Mouse (Mus musculus) G1E (cell line): Measurements from ENCODE around the gene Tsc22d3. TPM values are rescaled to one million over a fixed set of nuclear protein-coding genes. Genes with fewer than 3 reads are reported as not detected.
"Not testable (repeated sequence)": the region's sequence is repeated elsewhere in the genome, so short reads cannot be mapped to it uniquely, and the experiment has no call there.

ENCODE experiments used
- ATAC-seq: 2 replicates; pipeline ENCODE4 v1.8.0; 2016; ENCODE audit warnings: mild to moderate bottlenecking; ENCODE audit not compliant: insufficient number of reproducible peaks, poor library complexity, low FRiP score, severe bottlenecking; ENCODE audit errors: extremely low read depth
- DNase-seq: peaks from one replicate; pipeline ENCODE4 v3.0.0; 2012; ENCODE audit warnings: low spot score
- H3K27me3 ChIP-seq: 2 replicates; pipeline ENCODE4 v1.6.1; 2012; ENCODE audit warnings: mild to moderate bottlenecking, low read length, inconsistent platforms; ENCODE audit not compliant: insufficient read depth
- H3K36me3 ChIP-seq: replicated peaks from 2 replicates; pipeline ENCODE3; 2012; ENCODE audit warnings: mild to moderate bottlenecking, inconsistent platforms
- H3K4me1 ChIP-seq: 2 replicates; pipeline ENCODE4 v1.6.1; 2012; ENCODE audit warnings: low read depth, low read length, inconsistent platforms, mixed read lengths; ENCODE audit not compliant: insufficient read depth
- H3K4me3 ChIP-seq: 2 replicates; pipeline ENCODE4 v1.5.1; 2012; ENCODE audit warnings: low read depth, mild to moderate bottlenecking, inconsistent platforms, low read length, moderate library complexity, mixed read lengths
- H3K9me3 ChIP-seq: replicated peaks from 2 replicates; pipeline ENCODE4 v1.6.1; 2012; ENCODE audit warnings: inconsistent platforms
- CTCF ChIP-seq: IDR thresholded peaks from 2 replicates; pipeline ENCODE4 v1.5.1; 2012; ENCODE audit warnings: low read depth, low read length, inconsistent platforms, mixed read lengths
- GATA1 ChIP-seq: IDR thresholded peaks from 2 replicates; pipeline ENCODE4 v1.6.1; 2012; ENCODE audit warnings: borderline replicate concordance, low read length, inconsistent platforms, mixed read lengths
- GATA2 ChIP-seq: IDR thresholded peaks from 2 replicates; pipeline ENCODE4 v1.6.1; 2012; ENCODE audit warnings: low read depth, low read length, inconsistent platforms, borderline replicate concordance
- POLR2AphosphoS5 ChIP-seq: IDR thresholded peaks from 2 replicates; pipeline ENCODE4 v1.6.1; 2012; ENCODE audit warnings: low read depth, low read length, inconsistent platforms; ENCODE audit not compliant: insufficient replicate concordance
- TAL1 ChIP-seq: conservative IDR thresholded peaks from 2 replicates; pipeline ENCODE4 v1.6.1; 2012; ENCODE audit warnings: low read depth, low read length, inconsistent platforms, mixed read lengths
- polyA plus RNA-seq: library from polyadenylated mRNA; stranded (reverse); fragments of >175 nt; gene quantifications from 2 replicates; pipeline ENCODE4 v1.2.3, GENCODE M21; 2012
- total RNA-seq, 2 experiments: library from RNA; stranded (forward) in 1 of 2; stranded (reverse) in 1 of 2; fragments of 200-1000 nt in 1 of 2; fragments of >200 nt in 1 of 2; fragmentation: Nextera tagmentation in 1 of 2; gene quantifications; 2 replicates each; pipeline ENCODE4 v1.2.3; 2014 to 2017

The Tsc22d3 gene
- total and polyA plus RNA-seq, 3 experiments: 44.5 to 93.8 (median 52.5) TPM

GRCm38 (mm10) chrX:140540500-140541114 is 59.9 kb downstream of the Tsc22d3 start:
- Histone ChIP-seq H3K27me3 (no peaks in the 10 kb centered on the region), H3K4me3 (peak overlapping the region; percentile 64; the same call in 1 of the 2 replicates), H3K9me3 (no peaks in the 10 kb centered on the region), H3K4me1 (peaks cover 48% of the 10 kb centered on the region), H3K36me3 (peaks cover 18% of the 10 kb centered on the region)
- no peak for TF ChIP-seq GATA2
- no peak for TF ChIP-seq POLR2AphosphoS5
- ATAC-seq (no peak), DNase-seq (no peak)

GRCm38 (mm10) chrX:140539831-140540230 is 60.6 kb downstream of the Tsc22d3 start:
- H3K4me3 ChIP-seq, DNase-seq, ATAC-seq, H3K9me3 ChIP-seq, H3K27me3 ChIP-seq: not testable (repeated sequence)
- Histone ChIP-seq H3K4me1 (peaks cover 46% of the 10 kb centered on the region), H3K36me3 (peaks cover 18% of the 10 kb centered on the region)

GRCm38 (mm10) chrX:140539111-140539680 is 61.3 kb downstream of the Tsc22d3 start:
- Histone ChIP-seq H3K27me3 (no peaks in the 10 kb centered on the region), H3K4me1 (peaks cover 46% of the 10 kb centered on the region), H3K9me3 (no peaks in the 10 kb centered on the region), H3K4me3 (no peak overlapping the region), H3K36me3 (peaks cover 18% of the 10 kb centered on the region)
- DNase-seq: no peak
- TF ChIP-seq POLR2AphosphoS5 (no peak), CTCF (no peak), GATA2 (no peak), TAL1 (no peak), GATA1 (no peak)
- no peak for ATAC-seq

- no peaks in the 10 kb centered on the region for H3K9me3 ChIP-seq
- DNase-seq (no peak), ATAC-seq (no peak)
- peaks cover 44% of the 10 kb centered on the region for H3K4me1 ChIP-seq
- H3K36me3 ChIP-seq: peaks cover 18% of the 10 kb centered on the region
- H3K27me3 ChIP-seq: no peaks in the 10 kb centered on the region
- TF ChIP-seq GATA1 (no peak), GATA2 (no peak), TAL1 (no peak), POLR2AphosphoS5 (no peak), CTCF (no peak)
- no peak overlapping the region for H3K4me3 ChIP-seq
These were observed 61.8 kb downstream of the Tsc22d3 start for GRCm38 (mm10) chrX:140538649-140539048.

- H3K4me1 ChIP-seq: peaks cover 40% of the 10 kb centered on the region
- no peaks in the 10 kb centered on the region for H3K27me3 ChIP-seq
- H3K9me3 ChIP-seq: no peaks in the 10 kb centered on the region
- TF ChIP-seq CTCF: no peak
- no peak for TF ChIP-seq GATA2
- no peak for TF ChIP-seq GATA1
- no peak for TF ChIP-seq POLR2AphosphoS5
- TF ChIP-seq TAL1: no peak
- H3K4me3 ChIP-seq: no peak overlapping the region
- no peak for DNase-seq
- ATAC-seq: peak; percentile 67
- H3K36me3 ChIP-seq: peaks cover 18% of the 10 kb centered on the region
These were observed 62.8 kb downstream of the Tsc22d3 start for GRCm38 (mm10) chrX:140537662-140538061.

GRCm38 (mm10) chrX:140535487-140535886 is 65.0 kb downstream of the Tsc22d3 start:
- TF ChIP-seq GATA1 (no peak), POLR2AphosphoS5 (no peak), GATA2 (no peak), CTCF (no peak), TAL1 (no peak)
- no peak overlapping the region for H3K4me3 ChIP-seq
- peaks cover 6% of the 10 kb centered on the region for H3K36me3 ChIP-seq
- DNase-seq (no peak), ATAC-seq (no peak)
- no peaks in the 10 kb centered on the region for H3K9me3 ChIP-seq
- no peaks in the 10 kb centered on the region for H3K27me3 ChIP-seq
- H3K4me1 ChIP-seq: peaks cover 43% of the 10 kb centered on the region
